Mouse (Mus musculus) midbrain, embryonic 10.5 days (tissue): ENCODE results near the gene Csdc2. TPM values are rescaled to one million over a fixed set of nuclear protein-coding genes. Genes with fewer than 3 reads are reported as not detected.

Experiments used
- DNase-seq: peaks from one replicate; pipeline ENCODE4 v3.0.0-alpha.2; 2017; ENCODE audit warnings: low spot score
- H3K27ac ChIP-seq: fragments of 300-500 bp; sonication (generic); replicated peaks from 2 replicates; pipeline ENCODE4 v1.5.1; 2016; ENCODE audit warnings: mild to moderate bottlenecking
- H3K27me3 ChIP-seq: fragments of 300-500 bp; sonication (generic); 2 replicates; pipeline ENCODE4 v1.6.1; 2016; ENCODE audit warnings: low read depth, mild to moderate bottlenecking; ENCODE audit not compliant: poor library complexity, severe bottlenecking
- H3K36me3 ChIP-seq: fragments of 300-500 bp; sonication (generic); 2 replicates; pipeline ENCODE4 v1.6.1; 2016; ENCODE audit warnings: mild to moderate bottlenecking, moderate library complexity
- H3K4me1 ChIP-seq: fragments of 300-500 bp; sonication (generic); 2 replicates; pipeline ENCODE4 v1.6.1; 2016
- H3K4me3 ChIP-seq: fragments of 300-500 bp; sonication (generic); 2 replicates; pipeline ENCODE4 v1.5.1; 2016; ENCODE audit warnings: mild to moderate bottlenecking, moderate library complexity
- H3K9me3 ChIP-seq: fragments of 300-500 bp; sonication (generic); replicated peaks from 2 replicates; pipeline ENCODE4 v1.6.1; 2016; ENCODE audit warnings: mild to moderate bottlenecking
- WGBS: fragments of 180-500 bp; shearing (Covaris S2); methylation state at CpG from one replicate; pipeline ENCODE4 v1.1.7; 2016; 5-methylcytosine and 5-hydroxymethylcytosine counted together
- polyA plus RNA-seq: library from polyadenylated mRNA; unstranded; fragments of >200 nt; fragmentation: Nextera tagmentation; extraction: Ambion mirVana; gene quantifications from 2 replicates; pipeline ENCODE4 v1.2.1, GENCODE M21; 2016

Csdc2 gene
- polyA plus RNA-seq, 1 experiment from 2014 or later = 13.8 TPM

- Histone ChIP-seq H3K4me3 (no peak overlapping the region), H3K27me3 (no peaks in the 10 kb centered on the region), H3K27ac (no peak overlapping the region), H3K4me1 (peaks cover 10% of the 10 kb centered on the region), H3K36me3 (peaks cover 48% of the 10 kb centered on the region), H3K9me3 (no peaks in the 10 kb centered on the region)
- WGBS = 85% methylated on average over 5 of the region's 5 CpGs
- no peak for DNase-seq
Measured at GRCm38 (mm10) chr15:81950716-81951115, 14.2 kb downstream of the Csdc2 start.

GRCm38 (mm10) chr15:81951159-81951558 is 14.6 kb downstream of the Csdc2 start:
- Histone ChIP-seq H3K27ac (no peak overlapping the region), H3K36me3 (peaks cover 51% of the 10 kb centered on the region), H3K9me3 (no peaks in the 10 kb centered on the region), H3K4me3 (no peak overlapping the region), H3K27me3 (no peaks in the 10 kb centered on the region), H3K4me1 (peaks cover 10% of the 10 kb centered on the region)
- 87% methylated on average over 9 of the region's 9 CpGs for WGBS
- DNase-seq = no peak

GRCm38 (mm10) chr15:81952310-81952709 is 15.8 kb downstream of the Csdc2 start:
- no peaks in the 10 kb centered on the region for H3K27me3 ChIP-seq
- H3K4me3 ChIP-seq = no peak overlapping the region
- H3K4me1 ChIP-seq = peaks cover 10% of the 10 kb centered on the region
- H3K9me3 ChIP-seq = no peaks in the 10 kb centered on the region
- peaks cover 46% of the 10 kb centered on the region for H3K36me3 ChIP-seq
- H3K27ac ChIP-seq = no peak overlapping the region
- no peak for DNase-seq
- 82% methylated on average over 4 of the region's 4 CpGs for WGBS

GRCm38 (mm10) chr15:81954151-81954583 is 17.6 kb downstream of the Csdc2 start:
- Histone ChIP-seq H3K4me1 (peaks cover 3% of the 10 kb centered on the region; the same call in 1 of the 2 replicates), H3K9me3 (no peaks in the 10 kb centered on the region), H3K36me3 (peaks cover 46% of the 10 kb centered on the region), H3K27me3 (no peaks in the 10 kb centered on the region), H3K4me3 (no peak overlapping the region), H3K27ac (no peak overlapping the region)
- no peak for DNase-seq
- WGBS = 96% methylated on average over 9 of the region's 9 CpGs

- Histone ChIP-seq H3K4me3 (no peak overlapping the region), H3K4me1 (peaks cover 9% of the 10 kb centered on the region), H3K36me3 (peaks cover 46% of the 10 kb centered on the region), H3K27ac (no peak overlapping the region), H3K27me3 (no peaks in the 10 kb centered on the region), H3K9me3 (no peaks in the 10 kb centered on the region)
- DNase-seq = no peak
- 94% methylated on average over 6 of the region's 6 CpGs for WGBS
Measured at GRCm38 (mm10) chr15:81954716-81955115, 18.2 kb downstream of the Csdc2 start.

- H3K4me1 ChIP-seq = peaks cover 16% of the 10 kb centered on the region
- H3K27me3 ChIP-seq = no peaks in the 10 kb centered on the region
- H3K4me3 ChIP-seq = no peak overlapping the region
- peaks cover 46% of the 10 kb centered on the region for H3K36me3 ChIP-seq
- H3K27ac ChIP-seq = no peak overlapping the region
- no peak for DNase-seq
- H3K9me3 ChIP-seq = no peaks in the 10 kb centered on the region
- WGBS = 92% methylated on average over 15 of the region's 15 CpGs
Measured at GRCm38 (mm10) chr15:81955414-81955813, 18.9 kb downstream of the Csdc2 start.

- Histone ChIP-seq H3K36me3 (peaks cover 37% of the 10 kb centered on the region), H3K4me3 (no peak overlapping the region), H3K4me1 (peaks cover 24% of the 10 kb centered on the region), H3K27me3 (no peaks in the 10 kb centered on the region), H3K27ac (no peak overlapping the region), H3K9me3 (no peaks in the 10 kb centered on the region)
- DNase-seq = peak; percentile 50
- 54% methylated on average over 8 of the region's 8 CpGs for WGBS
Measured at GRCm38 (mm10) chr15:81956457-81956856, 19.9 kb downstream of the Csdc2 start.

- Histone ChIP-seq H3K27me3 (no peaks in the 10 kb centered on the region), H3K27ac (no peak overlapping the region), H3K4me1 (peaks cover 24% of the 10 kb centered on the region), H3K36me3 (peaks cover 26% of the 10 kb centered on the region), H3K9me3 (no peaks in the 10 kb centered on the region), H3K4me3 (no peak overlapping the region)
- DNase-seq = no peak
- 89% methylated on average over 11 of the region's 11 CpGs for WGBS
Measured at GRCm38 (mm10) chr15:81957598-81957997, 21.0 kb downstream of the Csdc2 start.

GRCm38 (mm10) chr15:81958906-81959305 is 22.3 kb downstream of the Csdc2 start:
- Histone ChIP-seq H3K4me3 (no peak overlapping the region), H3K27ac (no peak overlapping the region), H3K9me3 (no peaks in the 10 kb centered on the region), H3K4me1 (peaks cover 24% of the 10 kb centered on the region), H3K27me3 (no peaks in the 10 kb centered on the region), H3K36me3 (peaks cover 23% of the 10 kb centered on the region)
- no peak for DNase-seq
- WGBS = 91% methylated on average over 3 of the region's 3 CpGs

GRCm38 (mm10) chr15:81960171-81961077 is 23.9 kb downstream of the Csdc2 start, which contains the start of gene Pmm1:
Pmm1 (minus strand) TSS chr15:81960930.
- Histone ChIP-seq H3K27me3 (no peaks in the 10 kb centered on the region), H3K4me1 (peaks cover 31% of the 10 kb centered on the region), H3K36me3 (peaks cover 8% of the 10 kb centered on the region; the same call in 1 of the 2 replicates), H3K4me3 (peak within 1 kb of the TSS; percentile 73), H3K27ac (peak within 1 kb of the TSS; percentile 86), H3K9me3 (no peaks in the 10 kb centered on the region)
- DNase-seq = peak; percentile 99
- under 1% methylated on average over 77 of the region's 77 CpGs for WGBS

- Histone ChIP-seq H3K36me3 (0 out of 2 replicates have a peak, but pooled peaks cover 4% of the 10 kb centered on the region), H3K9me3 (no peaks in the 10 kb centered on the region), H3K4me1 (peaks cover 31% of the 10 kb centered on the region), H3K27me3 (no peaks in the 10 kb centered on the region), H3K4me3 (peak overlapping the region; percentile 73), H3K27ac (peak overlapping the region; percentile 86)
- 4% methylated on average over 7 of the region's 8 CpGs for WGBS
- no peak for DNase-seq
Measured at GRCm38 (mm10) chr15:81961078-81961451, 24.5 kb downstream of the Csdc2 start.

- no peak for DNase-seq
- Histone ChIP-seq H3K27me3 (no peaks in the 10 kb centered on the region), H3K4me3 (no peak overlapping the region), H3K4me1 (peaks cover 27% of the 10 kb centered on the region), H3K27ac (no peak overlapping the region), H3K36me3 (no peaks in the 10 kb centered on the region), H3K9me3 (no peaks in the 10 kb centered on the region)
- WGBS = 81% methylated on average over 1 of the region's 1 CpGs
Measured at GRCm38 (mm10) chr15:81964262-81964661, 27.7 kb downstream of the Csdc2 start.

- Histone ChIP-seq H3K36me3 (no peaks in the 10 kb centered on the region), H3K27ac (no peak overlapping the region), H3K27me3 (no peaks in the 10 kb centered on the region), H3K9me3 (no peaks in the 10 kb centered on the region), H3K4me3 (no peak overlapping the region), H3K4me1 (peaks cover 19% of the 10 kb centered on the region)
- WGBS = 58% methylated on average over 4 of the region's 4 CpGs
- no peak for DNase-seq
Measured at GRCm38 (mm10) chr15:81964980-81965545, 28.5 kb downstream of the Csdc2 start.
